Mouse (Mus musculus): ENCODE measurements at regions not wholly inside any gene's neighbourhood (a gene's known extent, or its start where the extent isn't known, plus 50 kb on each side); places are given as distances from the start of the nearest gene placed in this dataset.

- no peak for TF ChIP-seq POLR2A (IDR thresholded peaks at IDR 0.05; ENCODE audit: extremely low read depth, insufficient read depth, low read length)
- TF ChIP-seq CTCF (IDR thresholded peaks at IDR 0.05; ENCODE audit: low read depth, low read length) = no peak
These were observed 229.6 kb upstream of the Pgrmc2 start for GRCm38 (mm10) chr3:41312492-41312891.
